Mouse (Mus musculus) megakaryocyte-erythroid progenitor cell, adult 5-6 weeks (primary cell): ENCODE data around the gene Hes7. TPM values are rescaled to one million over a fixed set of nuclear protein-coding genes. Genes with fewer than 3 reads are reported as not detected.

Source experiments
- ATAC-seq: replicated peaks from 2 replicates; pipeline ENCODE4 v1.8.0; 2016; ENCODE audit warnings: mild to moderate bottlenecking, inconsistent platforms; ENCODE audit not compliant: severe bottlenecking, poor library complexity, low FRiP score, low TSS enrichment
- total RNA-seq, 2 experiments: library from RNA; stranded (forward) in 1 of 2; stranded (reverse) in 1 of 2; fragments of 200-1000, 215-1000 nt in 1 of 2; fragments of >200 nt in 1 of 2; fragmentation: Nextera tagmentation in 1 of 2; gene quantifications; 2 replicates each; pipeline ENCODE4 v1.2.3; 2014 to 2017

Gene Hes7
- total RNA-seq, 2 experiments from 2014 or later, result not detected

DNA sequence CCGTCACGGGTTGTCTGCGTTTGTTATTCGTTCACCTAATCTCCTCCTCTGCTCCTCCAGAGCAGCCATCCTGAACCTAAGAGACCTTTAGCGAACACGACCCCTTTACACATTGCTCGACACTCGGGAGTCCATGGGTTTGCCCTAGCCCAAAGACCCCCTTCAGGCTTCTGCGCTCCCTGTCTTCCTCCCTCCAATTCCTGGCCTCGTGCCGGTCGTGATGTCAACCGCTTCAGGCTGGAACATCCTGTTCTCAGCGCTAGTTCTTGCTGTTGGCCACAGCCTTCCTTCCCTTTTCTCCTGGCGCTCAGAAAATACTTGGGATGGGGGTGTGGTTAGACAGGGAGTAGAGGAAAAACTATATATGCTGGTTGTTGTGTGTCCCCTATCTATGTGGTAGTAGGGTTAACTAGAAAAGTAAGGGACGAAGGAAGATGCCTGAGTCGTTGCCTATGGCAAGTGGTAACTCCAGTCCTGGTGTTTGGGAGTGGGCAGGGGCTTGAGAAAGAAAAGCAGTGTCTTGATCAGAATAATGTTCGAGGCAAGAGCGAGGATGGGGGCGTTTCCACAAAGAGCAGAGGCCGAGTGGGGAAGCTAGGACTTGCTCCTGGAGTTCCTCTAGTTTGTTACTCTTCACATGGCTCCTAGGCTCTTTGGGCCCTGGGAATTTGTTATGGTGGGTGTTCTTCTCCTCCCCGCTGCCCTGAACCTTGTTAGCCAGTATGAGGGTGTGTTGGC, 20.9 kb upstream of the Hes7 start:
- no peak for ATAC-seq

DNA sequence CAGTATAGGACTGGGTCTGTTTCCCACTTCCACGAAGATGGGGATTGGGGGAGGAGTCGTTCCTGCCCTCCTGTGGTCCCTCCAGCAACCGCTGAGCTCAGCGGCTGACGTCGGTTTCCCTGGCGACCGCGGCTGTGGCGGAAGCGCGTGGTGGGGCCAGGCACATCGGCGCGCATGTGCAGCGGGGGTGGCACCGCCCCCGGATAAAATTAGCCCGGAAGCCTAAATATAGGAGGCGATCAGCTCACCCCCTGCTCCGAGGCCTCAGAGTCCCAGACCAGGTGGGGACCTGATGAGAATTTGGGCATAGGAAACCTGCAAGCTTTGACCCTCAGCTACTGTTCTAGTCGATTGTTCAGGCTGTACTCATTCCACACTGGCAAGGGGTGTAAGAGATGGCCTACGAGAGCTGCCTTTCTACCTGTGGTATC, 20.3 kb upstream of the Hes7 start:
- ATAC-seq, result peak; percentile 21

DNA sequence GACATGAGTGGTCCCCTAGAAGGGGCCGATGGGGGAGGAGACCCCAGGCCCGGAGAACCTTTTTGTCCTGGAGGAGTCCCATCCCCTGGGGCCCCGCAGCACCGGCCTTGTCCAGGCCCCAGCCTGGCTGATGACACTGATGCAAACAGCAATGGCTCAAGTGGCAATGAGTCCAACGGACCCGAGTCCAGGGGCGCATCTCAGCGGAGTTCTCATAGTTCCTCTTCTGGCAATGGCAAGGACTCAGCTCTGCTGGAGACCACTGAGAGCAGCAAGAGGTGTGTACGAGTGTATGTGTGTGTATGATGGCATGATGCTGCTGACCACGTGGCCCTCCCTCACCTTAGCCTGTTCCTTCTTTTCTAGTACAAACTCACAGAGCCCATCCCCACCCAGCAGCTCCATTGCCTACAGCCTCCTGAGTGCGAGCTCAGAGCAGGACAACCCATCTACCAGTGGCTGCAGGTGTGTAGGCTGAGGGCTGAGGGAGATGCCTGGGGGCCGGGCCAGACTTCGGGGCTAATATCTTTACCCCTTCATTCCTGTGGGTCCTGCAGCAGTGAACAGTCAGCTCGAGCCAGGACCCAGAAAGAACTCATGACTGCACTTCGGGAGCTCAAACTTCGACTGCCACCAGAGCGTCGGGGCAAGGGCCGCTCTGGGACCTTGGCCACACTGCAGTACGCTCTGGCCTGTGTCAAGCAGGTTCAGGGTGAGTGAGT, 19.4 kb upstream of the Hes7 start:
- no peak for ATAC-seq

DNA sequence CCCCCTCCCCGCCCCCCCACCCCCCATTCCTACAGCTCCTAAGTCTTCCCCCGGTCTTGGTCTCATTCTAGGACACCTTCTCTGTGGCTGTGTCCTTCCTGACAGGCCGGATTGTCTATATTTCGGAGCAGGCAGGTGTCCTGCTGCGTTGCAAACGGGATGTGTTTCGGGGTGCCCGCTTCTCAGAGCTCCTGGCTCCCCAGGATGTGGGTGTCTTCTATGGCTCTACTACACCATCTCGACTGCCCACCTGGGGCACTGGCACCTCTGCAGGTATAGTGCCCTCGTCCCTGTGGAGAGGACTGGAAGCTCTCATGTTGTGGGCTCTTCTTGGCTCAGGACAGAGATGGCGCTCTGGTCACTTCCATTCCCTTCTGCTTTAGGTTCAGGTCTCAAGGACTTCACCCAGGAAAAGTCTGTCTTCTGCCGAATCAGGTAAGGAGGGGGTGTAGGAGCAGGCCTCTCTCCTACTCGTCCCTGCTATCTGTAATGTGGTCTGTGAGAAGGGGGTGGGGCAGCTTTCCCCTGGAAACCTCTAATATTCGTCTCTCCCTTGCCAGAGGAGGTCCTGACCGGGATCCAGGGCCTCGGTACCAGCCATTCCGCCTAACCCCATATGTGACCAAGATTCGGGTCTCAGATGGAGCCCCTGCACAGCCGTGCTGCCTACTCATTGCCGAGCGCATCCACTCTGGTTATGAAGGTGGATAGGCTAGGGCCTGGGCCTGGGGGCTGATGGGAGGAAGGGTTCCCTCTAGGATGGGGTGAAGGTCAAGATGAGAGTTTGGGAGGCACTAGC, 18.4 kb upstream of the Hes7 start:
- no peak for ATAC-seq

DNA sequence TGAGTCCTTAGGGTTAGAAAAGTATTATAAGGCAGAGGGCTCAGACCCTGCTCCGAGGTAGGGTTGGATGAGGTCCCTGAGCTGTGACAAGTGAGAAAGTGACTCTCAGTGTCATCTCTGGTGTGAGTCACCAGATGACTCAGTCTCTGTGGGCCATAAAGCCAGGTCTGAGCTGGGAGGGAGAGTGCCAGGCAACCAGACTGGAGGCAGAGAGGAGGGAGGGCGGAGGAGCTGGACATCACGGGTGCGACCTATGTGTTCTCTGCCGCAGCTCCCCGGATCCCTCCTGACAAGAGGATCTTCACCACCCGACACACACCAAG, 17.8 kb upstream of the Hes7 start:
- no peak for ATAC-seq

DNA sequence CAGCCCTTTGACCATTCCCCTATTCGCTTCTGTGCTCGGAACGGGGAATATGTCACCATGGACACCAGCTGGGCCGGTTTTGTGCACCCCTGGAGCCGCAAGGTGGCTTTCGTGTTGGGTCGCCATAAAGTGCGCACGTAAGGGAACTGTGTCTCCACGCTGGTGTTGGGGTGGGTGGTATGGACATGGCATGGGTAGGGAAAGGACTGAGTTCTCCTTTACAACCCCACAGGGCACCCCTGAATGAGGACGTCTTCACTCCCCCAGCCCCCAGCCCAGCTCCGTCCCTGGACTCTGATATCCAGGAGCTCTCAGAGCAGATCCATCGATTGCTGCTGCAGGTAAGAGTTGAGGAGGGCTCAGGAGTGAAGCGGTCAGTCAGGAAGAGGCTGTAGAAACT, 17.1 kb upstream of the Hes7 start:
- no peak for ATAC-seq

DNA sequence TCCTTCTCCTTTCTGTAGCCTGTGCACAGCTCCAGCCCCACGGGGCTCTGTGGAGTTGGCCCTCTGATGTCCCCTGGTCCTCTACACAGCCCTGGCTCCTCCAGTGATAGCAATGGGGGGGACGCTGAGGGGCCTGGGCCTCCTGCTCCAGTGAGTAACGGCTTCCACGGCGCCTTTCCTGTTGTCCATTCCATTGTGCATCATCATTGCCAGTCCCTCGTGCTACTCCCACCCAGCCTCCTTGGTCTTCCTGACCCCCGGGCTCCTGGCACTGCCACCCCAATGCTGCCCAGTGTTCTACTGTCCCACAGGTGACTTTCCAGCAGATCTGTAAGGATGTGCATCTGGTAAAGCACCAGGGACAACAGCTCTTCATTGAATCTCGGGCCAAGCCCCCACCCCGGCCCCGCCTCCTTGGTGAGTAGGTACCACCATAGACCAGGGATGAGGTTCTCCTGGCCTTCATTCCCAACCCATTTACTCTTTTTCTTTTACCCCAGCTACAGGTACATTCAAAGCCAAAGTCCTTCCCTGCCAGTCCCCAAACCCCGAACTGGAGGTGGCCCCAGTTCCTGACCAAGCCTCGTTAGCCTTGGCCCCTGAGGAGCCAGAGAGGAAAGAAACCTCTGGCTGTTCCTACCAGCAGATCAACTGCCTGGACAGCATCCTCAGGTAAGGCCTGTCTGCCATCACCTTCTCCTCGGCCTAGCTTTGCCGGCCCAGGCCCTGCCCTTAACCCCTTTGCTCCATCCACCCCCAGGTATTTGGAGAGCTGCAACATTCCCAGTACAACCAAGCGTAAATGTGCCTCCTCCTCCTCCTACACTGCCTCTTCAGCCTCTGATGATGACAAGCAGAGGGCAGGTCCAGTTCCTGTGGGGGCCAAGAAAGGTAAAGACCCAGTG, 16.4 kb upstream of the Hes7 start:
- ATAC-seq, result no peak

DNA sequence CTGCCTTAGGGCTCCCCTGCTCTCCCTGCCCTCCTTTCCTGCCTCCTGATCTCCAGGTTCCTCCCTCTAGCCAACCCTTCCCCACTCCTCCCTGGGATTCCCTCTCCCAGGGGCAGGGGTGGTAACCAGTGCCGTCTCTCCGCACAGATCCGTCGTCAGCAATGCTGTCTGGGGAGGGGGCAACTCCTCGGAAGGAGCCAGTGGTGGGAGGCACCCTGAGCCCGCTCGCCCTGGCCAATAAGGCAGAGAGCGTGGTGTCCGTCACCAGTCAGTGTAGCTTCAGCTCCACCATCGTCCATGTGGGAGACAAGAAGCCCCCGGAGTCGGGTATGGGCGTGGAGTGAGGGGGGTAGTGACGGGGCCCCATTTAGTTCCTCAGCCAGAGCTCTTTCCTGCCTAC, 15.7 kb upstream of the Hes7 start:
- ATAC-seq, result no peak

DNA sequence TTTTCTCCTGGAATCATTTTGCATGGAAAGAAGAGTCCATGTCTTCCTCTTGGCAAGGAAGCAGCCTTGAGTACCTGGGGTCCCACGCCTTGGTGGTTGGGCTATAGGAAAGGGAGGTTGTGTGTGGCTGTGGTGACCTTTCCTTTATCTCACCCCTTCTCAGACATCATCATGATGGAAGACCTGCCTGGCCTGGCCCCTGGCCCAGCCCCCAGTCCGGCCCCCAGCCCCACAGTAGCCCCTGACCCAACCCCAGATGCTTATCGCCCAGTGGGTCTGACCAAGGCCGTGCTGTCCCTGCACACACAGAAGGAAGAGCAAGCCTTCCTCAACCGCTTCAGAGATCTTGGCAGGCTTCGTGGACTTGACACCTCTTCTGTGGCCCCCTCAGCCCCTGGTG, 15.0 kb upstream of the Hes7 start:
- no peak for ATAC-seq

DNA sequence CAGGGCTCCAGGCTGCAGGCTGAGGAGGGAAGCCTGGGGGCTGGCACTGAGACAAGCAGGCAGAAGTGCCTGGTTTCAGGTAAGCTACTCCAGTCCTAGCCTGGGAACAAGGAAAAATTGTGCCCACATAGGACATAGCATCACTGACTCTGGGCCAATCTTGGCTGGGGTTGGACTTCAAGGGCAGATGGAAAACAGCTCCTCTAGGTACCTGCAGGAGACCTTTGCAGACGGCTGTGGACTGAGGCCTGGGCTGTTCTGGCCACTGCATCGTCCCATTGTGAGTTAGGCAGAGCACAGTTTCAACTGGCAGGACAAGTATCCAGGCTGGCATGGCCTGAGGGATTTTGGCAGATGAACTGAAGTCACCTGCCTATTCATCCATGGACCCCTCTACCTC, 14.4 kb upstream of the Hes7 start:
- ATAC-seq, result no peak

DNA sequence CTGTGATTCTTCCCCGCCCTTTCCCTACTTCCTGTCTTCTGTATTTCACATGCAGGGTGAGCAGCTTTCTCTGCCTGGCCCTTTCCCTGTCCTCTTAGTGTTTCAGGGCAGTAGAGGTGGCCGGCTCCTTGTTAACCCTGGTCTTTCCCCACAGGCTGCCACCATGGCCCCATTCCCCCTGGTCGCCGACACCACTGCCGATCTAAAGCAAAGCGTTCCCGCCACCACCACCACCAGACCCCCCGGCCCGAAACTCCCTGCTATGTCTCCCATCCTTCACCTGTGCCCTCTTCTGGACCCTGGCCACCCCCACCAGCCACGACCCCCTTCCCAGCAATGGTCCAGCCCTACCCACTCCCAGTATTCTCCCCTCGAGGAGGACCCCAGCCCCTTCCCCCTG, 13.9 kb upstream of the Hes7 start:
- no peak for ATAC-seq

DNA sequence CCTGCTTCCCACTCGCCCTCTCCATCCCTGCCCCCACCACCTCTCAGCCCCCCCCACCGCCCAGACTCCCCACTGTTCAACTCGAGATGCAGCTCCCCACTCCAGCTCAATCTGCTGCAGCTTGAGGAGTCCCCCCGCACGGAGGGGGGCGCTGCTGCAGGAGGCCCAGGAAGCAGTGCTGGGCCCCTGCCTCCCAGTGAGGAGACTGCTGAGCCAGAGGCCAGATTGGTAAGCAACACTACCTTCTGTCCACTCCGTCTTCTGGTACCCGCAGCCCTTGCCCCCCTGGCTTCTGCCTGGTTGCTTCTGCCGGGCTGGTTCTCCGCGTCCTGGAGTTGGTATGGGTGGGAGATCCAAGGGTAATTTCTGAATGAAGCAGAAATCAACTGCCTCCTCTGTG, 13.4 kb upstream of the Hes7 start:
- ATAC-seq, result no peak

DNA sequence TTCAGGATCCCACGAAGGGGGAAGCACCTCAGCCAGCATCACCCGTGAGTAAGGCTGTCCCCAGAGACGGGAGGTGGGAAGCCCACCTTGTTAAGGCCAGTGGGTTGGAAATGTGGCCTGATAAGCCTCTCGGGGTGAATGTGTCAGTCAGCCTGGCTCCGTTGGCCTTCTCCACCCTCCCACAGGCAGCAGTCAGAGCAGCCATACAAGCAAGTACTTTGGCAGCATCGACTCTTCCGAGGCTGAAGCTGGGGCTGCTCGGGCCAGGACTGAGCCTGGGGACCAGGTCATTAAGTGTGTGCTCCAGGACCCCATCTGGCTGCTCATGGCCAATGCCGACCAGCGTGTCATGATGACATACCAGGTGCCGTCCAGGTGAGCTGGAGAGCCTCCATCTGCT, 12.5 kb upstream of the Hes7 start:
- no peak for ATAC-seq

DNA sequence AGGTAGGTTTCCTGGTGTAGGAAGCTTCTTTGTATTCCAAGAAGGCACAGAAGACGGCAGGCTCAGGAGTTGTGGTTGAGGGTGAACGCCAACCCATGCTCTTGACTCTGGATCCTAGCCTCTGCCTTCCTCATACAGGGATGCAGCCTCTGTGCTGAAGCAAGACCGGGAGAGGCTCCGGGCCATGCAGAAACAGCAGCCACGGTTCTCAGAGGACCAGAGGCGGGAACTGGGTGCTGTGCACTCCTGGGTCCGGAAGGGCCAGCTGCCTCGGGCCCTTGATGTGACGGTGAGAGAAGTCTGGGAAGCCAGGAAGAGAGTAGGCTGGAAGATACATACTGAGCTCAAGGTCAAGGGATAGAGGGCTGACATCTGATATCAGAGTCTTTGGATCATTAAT, 12.0 kb upstream of the Hes7 start:
- no peak for ATAC-seq

DNA sequence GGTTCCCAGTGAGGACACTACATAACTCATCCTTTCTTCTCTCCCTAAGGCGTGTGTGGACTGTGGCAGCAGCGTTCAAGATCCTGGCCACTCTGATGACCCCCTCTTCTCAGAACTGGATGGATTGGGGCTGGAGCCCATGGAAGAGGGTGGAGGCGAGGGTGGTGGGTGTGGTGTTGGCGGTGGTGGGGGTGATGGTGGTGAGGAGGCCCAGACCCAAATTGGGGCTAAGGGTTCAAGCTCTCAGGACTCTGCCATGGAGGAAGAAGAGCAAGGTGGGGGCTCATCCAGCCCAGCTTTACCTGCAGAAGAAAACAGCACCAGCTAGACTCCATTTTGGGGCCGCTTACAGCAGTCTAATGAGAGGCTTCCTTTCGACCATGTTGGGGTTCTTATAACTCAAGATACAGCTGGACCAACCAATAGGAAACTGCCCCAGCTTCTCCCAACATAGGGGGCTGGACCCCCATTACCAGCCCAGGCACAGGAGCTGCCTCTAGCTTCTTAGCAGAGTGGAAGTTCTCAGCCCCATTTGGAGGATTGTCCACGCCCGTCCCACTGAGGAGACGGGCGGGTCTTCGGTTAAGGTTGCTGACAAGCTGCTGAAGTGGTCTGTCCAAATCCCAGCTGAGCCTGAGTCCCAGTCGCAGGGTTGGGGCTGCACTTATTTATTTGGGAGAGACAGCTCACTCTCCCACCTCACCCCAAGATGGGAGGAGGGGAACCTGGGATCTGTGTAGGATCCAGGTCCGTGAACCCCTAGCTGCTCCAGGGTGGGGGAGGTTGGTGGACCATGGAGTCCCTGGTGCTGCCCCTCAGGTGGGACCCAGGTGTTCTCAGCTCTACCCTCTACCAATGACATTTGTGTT, 10.9 kb upstream of the Hes7 start:
- no peak for ATAC-seq

DNA sequence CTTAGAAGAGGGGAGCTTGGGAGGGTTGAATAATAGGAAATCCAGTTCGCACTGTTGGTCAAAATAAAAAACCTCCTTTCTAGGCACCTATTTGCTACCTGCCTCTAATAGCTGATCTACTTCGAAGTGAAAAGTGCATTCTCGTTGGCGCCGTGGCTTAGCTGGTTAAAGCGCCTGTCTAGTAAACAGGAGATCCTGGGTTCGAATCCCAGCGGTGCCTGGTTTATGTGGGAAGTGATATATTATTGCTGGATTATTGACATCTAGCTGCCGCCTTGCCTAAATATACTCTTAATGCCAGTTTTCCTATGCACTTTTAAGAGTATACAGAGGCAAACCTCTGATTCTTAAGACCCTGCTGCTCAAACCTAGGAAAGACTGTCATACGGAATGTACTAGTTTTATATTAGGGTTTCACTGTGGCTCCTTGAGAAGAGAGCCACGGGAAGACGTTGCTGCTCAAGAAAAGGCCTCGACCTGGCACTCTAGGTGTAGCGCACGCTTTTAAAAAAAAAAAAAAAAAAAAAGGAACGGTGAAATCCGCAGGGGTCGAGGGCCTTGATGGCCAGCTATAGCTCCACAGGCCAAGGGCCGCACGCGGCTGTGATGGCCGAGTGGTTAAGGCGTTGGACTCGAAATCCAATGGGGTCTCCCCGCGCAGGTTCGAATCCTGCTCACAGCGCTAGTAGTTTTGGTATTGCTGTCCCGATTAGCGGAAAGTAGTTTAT, 9.7 kb upstream of the Hes7 start:
- ATAC-seq, result peak; percentile 59

DNA sequence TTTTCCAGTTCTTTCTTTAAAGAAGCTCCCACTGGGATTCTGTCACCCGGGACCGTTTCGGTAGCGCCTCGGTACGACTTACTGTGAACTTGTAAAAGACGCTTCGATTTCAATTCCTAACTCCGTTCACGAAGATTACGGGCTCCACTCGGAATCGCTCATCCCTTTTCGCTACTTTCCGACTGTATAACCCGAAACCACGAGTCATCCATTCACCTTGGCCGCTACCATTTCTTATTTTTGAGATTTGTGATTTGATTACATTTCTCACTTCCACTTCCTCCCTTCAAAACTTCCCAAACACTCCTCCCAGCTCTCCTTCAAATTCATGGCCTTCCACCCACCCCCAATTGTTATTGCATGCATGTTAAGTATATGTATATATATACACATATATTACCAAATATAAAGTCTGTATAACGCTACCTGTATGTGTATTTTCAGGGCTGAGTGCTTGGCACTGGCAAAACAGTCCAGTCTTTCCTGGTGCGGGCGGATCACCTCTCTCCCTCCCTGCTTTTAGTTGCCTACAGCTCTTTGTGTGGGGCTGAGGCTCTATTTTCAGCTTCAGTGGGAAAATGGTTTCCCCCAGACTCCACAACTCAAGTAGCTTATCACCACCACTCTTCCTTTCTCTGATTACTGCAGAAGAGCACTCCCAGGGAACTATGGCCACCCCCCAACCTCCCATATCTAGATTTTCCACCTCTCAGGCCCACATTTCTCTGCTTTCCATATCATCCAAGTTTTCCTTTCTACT, 9.0 kb upstream of the Hes7 start:
- no peak for ATAC-seq
